Mouse (Mus musculus) mouse trophoblast stem cell (cell line): ENCODE data around the gene Arhgef3.
"Not testable (repeated sequence)": the region's sequence is repeated elsewhere in the genome, so short reads cannot be mapped to it uniquely, and the experiment has no call there.

Experiments used
- in situ Hi-C, 2 experiments: fragments of 300-500 bp; cut with MseI, MboI; formaldehyde crosslinking; loops; 2 replicates in 1 of 2; 3 replicates in 1 of 2; pipeline ENCODE4 v1.15.1; 2025

Gene Arhgef3

DNA sequence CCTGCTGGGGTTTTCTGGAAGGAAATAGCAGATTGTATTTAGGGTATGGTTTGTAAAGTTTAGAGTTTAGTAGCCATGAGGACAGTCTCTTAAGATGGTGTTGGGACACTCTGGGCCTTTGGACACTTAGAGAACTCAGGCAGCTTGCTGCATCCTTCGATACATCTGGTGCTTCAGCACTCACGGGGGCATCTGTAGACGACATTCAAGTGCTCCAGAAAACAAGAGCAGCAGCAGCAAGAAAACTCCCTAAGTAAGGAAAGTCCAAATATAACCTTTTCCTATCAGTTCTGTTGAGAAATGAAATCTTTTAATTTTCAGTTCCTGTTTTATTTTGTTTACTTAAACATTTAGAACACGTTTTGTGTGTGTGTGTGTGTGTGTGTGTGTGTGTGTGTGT is 71.9 kb downstream of the Arhgef3 start:
- in situ Hi-C loops = loop anchor here (5.0 kb wide), 1 partner anchor 226 kb away; no protein-coding TSS in a partner anchor

DNA sequence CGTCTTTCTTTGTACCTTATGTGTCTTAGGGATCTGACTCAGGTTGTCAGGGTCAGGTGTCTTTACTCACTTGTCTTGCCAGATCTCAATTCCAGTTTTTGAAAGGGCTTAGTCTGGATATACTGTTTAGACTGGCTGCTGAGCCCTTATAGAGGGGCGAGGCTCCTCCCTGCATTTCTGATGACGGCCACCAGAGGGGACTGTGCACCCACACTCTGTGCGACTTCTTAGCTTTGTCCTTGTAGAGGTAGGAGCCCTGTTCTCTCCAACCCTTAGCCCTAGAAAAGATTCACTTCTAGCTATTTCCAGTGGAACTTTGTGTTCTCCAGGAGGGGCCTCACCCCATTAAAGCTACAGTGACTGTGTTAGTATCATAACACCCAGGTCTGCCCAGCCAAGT is 72.3 kb downstream of the Arhgef3 start:
- in situ Hi-C loops = loop anchor here (5.0 kb wide), 1 partner anchor 225 kb away; no protein-coding TSS in a partner anchor

DNA sequence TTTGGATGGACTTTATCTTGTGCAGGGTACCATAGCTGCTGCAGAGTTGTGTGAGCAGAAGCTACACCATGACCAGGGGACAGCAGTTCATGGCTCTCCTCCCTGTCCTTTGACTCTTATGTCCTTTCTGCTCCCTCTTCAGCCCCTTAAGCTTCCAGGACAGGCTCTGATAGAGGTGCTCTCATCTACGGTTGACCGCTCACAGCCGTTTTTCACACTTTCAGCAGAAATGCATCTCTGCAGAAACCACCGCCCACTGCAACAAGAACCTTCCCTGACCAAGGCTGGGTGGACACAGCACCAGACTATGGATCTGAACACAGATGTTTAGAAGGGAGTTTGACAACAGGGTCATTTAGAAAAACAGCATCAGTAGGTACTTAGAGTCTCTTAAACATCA is 73.2 kb downstream of the Arhgef3 start:
- in situ Hi-C loops = loop anchor here (5.0 kb wide), 1 partner anchor 224 kb away; no protein-coding TSS in a partner anchor

DNA sequence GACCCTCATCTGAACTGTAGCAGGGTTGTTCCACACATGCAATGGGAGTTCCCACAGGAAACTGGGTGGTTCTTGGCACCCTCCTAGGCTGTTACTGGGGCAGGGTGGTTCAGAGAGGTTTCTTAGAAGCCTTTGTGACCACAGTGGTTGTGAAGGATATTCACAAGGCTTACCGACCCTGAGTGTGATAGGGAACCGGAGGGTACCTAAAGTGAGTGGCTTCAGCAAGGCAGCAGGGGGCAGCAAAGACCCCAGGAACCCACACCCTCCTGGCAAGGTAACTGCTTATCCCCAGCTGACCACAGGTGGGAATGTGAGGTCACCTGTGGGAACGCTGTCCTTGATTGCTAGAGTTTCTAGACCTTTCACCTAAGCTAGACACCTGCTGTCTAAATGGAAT is 77.8 kb downstream of the Arhgef3 start:
- in situ Hi-C loops = no loop called here

DNA sequence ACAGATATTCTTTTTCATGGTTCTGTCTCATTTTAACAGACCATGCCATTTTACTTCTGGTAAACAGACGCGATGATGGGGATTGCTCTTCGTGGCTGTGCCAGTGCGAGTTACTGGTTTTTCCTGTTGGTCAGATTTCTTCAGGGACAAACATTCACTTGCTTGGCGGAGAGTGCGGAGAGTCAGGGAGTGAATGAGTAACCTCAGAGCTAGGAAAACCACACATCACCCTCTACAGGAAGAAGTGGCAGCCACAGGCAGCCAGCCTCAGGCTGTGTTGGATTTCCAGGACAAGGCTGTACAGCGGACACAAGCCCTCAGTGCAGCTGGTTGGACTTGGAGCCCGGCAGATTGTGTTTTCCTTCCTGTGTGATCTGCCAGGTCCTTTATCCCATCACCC is 82.3 kb downstream of the Arhgef3 start:
- in situ Hi-C loops = no loop called here

DNA sequence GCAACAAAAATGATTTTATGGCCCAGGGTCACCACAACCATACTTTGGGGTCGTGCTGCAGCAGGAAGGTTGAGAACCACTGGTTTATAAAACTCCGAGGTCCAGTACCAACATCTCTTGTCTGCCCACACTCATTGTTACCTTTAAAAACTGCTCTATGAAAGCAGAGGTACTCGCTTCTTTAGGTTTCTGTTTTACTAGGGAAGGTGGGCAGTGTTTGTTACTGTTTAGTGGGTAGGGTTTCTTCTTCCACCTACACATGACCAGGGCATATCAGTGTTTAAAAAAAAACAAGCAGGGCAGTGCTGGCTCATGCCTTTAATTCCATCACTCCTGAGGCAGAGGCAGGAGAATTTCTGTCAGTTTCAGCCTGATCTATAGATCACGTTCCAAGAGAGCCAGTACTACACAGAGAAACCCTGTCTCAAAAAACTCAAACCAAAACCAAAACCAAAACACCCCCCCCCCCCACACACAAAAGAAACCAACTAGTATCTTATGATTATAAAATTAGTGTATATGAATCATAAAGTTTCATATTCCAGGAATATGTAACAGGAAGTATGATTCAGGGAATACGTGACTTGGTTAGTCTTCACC is 83.9 kb downstream of the Arhgef3 start:
- in situ Hi-C loops = no loop called here

DNA sequence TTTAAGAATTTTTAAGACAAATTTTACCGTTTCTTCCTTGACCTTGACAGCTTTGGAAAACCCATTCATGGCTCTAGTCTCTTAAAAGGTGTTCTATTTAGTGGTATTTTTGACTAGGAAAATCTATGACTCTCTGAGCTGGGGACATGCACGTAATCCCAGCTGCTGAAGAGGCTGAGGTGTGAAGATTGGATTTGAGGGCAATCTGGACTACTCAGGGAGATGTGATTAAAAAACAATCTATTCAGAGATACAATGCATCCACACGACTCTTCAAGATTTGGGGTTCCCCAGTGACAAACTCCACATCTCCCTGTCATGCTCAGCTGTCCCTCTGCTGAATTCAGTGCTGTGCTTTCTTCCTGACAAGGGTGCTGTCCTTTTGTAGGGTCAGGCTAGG is 84.4 kb downstream of the Arhgef3 start:
- in situ Hi-C loops = no loop called here

DNA sequence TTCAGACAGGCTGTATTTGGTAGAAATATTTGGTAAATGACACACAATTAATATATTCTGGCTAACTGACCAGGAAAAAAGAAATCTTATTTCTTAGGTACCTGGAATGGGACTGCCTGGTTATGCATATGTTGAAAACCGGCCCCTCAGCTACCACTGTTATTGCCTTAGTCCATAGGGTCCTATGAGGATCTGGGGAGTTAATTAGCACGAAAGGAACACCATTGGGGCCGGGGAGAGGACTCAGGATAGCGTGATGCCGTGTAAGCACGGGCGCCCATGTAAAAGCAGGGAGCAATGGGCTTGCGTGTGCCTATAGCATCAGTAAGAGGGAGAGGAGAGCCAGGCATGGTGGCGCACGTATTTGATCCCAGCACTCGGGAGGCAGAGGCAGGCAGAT is 85.2 kb downstream of the Arhgef3 start:
- in situ Hi-C loops = no loop called here

DNA sequence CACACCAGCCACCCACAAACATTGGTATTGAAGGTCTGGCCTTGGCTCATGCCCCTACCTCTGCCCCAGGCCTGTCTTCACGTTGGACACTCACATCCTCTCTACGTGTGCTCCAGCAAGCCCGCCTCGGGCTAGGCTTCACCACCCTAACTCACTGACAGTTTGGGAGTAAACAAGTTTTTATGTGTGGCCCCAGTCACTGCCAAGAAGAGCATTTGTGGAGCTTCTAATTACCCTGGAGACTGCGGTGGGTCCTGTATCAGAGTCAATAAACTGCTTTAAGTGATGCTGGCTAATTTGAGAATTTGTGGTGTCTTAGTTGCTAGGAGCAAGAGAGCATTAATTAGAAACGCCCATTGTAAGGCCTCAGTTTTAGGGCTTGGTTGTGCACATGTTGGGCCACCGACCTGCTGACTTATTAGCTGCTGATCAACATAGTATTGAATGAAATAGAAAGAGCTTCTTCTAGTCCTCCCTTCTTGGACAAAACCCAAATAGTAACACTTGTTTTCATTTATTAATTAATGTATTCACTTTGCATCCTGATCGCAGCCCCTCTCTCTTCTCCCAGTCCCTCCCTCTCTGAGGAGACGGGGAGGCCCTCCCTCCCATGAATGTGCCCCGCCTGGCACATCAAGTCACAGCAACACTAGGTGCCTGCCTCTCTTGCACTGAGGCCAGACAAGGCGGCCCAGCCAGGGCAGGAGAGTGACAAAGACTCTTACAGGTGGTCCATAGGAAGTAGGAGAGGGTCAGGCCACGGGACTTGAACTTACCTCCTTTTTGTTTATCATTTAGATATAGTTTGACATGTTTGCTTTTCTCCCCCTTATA is 86.3 kb downstream of the Arhgef3 start:
- in situ Hi-C loops = no loop called here

DNA sequence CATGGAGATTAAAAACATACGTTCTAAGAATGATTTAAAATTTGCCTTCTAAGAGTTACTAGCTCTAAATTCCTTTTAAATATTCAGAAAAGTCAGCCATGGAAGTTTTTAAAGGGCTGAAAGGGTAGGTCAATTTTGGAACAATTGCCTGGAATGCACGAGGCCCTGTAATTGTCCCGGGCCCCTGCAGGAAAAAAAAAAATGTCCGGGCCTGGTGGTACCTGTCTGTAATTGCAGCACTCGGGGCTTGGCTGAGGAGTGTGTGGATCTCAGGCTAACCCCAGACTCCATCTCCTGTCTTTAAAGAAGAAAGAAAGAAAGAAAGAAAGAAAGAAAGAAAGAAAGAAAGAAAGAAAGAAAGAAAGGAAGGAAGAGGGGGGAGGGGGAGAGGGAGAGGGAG is 87.1 kb downstream of the Arhgef3 start:
- in situ Hi-C loops = no loop called here

DNA sequence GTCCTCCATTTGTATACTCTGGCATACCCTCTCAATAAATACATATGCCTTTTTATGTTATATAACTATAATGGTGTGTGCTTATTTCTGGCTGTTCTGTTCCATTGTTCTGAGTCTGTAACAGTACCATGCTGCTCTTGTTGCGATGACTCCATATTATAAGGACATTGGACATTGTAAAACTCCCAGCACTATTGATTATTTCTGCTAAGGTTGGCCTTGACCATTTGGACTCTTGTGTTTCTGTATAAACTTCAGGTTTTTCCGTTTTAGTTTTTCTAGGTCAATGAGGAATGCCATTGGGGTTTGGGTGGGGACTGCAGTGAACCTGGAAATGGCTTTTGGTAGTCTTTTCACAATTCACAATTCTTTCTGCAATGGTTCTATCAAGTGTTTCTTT is 90.0 kb downstream of the Arhgef3 start:
- in situ Hi-C loops = no loop called here

DNA sequence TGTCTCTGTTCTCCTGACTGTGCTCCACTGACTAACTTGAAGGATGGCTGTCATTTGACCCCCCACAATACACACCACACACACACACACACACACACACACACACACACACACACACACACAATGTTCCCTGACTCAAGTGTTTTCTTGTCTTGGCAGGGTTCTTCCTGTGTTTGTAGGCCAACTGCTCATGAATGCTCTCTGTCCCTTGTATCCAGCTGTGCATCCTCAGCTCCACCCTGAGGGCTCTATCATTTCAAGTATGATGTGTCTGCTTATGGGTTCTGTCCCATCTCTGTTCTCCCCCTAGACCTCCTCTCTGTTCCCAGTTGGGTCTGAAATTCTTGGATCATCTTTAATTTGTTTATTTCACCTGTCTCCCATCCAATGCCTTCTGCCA is 91.7 kb downstream of the Arhgef3 start:
- in situ Hi-C loops = no loop called here

DNA sequence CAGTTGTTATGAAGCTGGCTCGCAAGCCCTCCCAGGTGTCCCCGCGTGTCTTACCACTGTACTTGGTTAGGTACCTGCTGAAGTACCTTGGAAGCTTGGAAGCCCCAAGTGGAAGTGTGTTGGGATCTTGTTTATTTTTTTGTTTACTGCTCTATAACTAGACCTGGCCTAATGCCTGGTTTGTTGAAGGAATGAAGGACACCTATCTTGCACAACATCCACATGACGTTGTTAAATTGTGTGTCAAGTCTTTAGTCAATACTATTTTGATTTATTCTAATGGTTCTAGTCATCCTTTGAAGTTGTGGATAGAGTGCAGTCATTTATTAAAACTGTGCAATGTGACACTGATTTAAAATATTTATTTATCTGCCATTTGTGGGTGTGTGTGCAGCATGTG is 94.8 kb downstream of the Arhgef3 start:
- in situ Hi-C loops = no loop called here

DNA sequence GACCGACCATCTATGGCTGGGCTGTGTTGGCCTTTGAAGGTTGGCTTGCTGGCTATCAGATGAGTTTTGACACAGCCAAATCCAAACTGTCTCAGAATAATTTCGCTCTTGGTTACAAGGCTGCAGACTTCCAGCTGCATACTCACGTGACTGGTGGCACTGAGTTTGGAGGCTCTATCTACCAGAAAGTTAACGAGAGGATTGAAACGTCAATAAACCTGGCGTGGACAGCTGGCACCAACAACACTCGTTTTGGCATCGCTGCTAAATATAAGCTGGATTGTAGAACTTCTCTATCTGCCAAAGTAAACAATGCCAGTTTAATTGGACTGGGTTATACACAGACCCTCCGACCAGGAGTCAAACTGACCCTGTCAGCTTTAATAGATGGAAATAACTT is 96.1 kb downstream of the Arhgef3 start:
- in situ Hi-C loops = not testable (repeated sequence)

DNA sequence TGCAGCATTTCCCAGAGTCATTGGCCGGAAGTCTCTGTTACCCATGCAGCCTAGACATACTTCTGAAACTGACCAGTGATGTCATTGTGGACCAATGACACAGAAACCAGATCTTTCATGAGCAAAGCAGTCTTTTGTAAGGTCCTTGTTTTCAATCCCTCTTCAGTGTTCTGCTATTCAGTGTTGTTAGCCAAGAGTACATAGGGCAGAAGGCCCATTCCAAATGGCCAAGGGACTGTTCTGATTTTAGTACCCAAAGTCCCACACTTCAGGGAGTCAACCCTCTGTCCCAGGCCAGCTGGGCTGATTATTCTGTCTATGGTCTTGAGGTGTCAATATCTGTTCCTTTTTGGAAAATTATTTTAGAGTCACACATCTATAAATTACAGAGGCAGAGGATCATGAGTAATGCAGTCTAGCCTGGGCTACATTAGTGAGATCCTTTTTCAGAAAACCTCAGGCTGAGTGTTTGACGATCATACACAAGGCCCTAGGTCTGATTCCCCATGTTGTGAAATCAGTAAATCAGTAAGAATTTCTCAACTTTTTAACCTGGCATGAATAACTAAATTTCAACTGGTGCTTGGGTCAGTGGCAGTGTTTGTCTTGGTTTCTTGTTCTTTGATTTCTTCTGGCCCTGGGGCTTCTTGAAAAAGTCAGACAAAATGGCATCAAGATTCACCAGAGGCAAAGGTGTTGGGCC is 97.2 kb downstream of the Arhgef3 start:
- in situ Hi-C loops = no loop called here

DNA sequence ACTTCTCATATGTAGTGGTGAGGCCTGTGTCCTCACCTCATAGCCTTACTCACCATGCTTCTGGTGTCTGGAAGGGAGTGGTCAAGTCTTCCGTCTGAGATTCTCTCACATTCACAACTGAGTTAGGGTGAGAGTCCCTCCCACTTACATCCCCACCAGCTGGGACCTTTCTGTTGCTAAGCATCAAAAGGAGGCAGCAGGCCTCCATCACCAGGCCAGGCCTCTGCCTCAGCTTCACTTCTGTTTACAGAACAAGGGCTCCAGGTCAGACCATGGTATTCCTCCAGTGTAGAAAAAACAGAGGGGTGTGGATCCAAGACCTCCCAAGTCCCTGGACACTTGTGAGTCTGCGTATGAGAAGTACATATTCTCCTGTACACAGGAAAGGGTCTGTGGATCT is 99.5 kb downstream of the Arhgef3 start:
- in situ Hi-C loops = no loop called here

DNA sequence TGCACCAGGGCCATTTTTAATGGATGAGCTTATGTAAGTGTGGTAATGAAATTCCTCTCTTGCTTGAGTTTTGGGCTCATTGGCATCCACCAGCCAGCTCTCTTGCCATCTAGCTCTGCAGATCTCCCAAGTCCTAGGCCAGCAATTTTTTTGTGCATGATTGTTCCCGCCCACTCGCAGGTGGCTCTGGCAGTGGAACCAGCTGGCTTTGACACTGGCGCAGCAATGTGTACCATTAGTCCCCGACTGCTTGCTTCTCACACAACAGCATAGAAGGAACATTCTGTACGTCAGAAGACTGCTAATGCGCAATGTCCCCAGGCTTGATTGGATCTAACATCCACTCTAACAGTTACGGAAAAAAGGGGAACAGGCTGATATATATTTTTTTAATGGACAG is 105.0 kb downstream of the Arhgef3 start:
- in situ Hi-C loops = no loop called here

DNA sequence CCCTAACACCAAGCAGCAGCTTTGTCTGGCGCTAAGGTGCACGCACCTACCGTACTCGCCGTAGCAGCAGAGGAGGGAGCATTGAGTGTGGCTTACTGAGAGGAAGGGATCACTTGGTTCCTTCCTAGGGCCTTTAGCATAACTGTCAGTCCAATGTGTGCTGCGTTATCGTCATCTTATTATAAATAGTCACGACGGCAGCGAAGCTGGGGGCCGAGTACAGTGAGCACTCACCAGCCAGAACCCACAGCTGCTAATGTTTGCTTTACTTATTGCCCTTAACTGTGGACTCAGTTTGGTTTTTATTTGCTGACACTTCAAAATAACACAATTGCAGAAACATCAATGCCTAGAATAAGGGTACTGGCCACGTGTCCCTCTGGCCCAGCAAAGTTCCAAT is 105.6 kb downstream of the Arhgef3 start:
- in situ Hi-C loops = no loop called here

DNA sequence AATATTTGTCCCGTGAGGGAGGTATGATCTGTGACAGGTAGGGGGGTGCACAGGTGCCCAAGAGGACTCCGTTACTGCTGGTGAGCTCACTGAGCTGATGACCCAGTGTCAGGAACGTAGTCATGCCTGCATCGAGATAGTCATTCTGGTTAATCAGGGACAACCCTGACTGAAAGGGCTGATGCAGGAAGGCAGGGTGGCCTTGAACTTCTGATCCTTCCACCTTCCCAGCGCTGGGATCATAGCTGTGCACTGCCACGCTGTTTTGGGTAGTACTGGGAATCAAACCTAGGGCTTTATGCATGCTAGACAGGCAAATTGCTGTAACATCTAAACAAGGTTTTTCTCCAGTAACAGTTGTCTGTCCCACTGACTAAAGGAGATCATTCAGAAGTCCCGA is 109.9 kb downstream of the Arhgef3 start:
- in situ Hi-C loops = no loop called here

DNA sequence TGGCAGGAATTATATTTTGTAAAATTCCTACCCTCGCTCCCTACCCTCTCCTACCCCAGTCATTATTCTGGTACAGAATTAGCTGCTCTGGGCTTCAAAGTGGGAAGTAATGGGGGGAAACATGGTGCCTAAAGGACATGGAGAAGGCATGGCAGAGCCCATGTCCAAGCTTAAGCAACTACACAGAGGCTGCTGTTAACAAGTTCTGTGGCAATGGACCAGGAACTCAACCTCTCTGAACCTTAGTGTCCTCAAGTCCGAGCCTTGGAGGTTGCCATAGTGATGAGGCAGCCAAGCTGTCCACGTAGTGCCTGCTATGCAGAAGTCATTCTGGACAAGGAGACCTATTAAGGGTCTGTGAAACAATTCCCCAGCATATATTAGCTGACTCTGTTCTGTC is 111.6 kb downstream of the Arhgef3 start:
- in situ Hi-C loops = no loop called here

DNA sequence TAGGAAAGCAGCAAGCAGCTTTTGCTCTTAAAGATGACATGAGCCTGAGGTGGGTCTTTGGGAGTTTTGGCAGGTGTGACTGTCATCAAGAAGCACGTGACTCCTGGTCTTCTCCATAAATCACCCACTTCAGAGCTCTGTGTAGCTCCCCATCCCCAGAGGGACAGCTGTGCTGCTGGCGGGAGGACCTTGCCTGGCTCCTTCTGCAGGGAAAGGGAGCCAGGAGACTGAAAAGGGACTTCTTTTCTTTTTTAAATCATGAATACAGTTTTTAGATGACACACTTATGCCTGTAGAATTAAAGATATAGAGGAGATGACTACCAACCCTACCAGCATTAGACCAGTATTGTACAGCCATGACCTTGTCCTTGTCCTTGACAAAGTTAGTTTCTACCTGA is 113.6 kb downstream of the Arhgef3 start:
- in situ Hi-C loops = no loop called here

DNA sequence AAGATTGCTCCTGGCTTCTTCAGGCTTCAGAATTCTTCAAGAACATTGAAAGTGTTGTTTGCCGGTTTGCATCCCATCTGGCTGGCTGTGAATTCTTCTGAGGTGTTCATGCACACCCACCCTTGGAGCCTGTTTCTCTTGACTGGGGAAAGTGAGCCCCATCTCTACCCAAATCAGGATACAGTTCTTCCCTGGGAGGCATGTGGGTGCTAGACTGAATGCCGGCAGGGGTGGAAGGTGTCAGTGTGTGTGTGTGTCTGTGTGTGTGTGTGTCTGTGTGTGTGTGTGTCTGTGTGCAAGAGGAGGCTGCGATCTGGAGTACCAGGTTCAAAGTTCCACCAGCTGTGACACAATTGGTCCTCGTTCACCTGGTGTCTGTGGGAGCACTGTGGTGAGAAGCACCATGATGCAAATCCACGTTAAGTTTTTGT is 114.3 kb downstream of the Arhgef3 start:
- in situ Hi-C loops = no loop called here
